Mouse (Mus musculus): ENCODE data around the gene Sh3bgr. TPM values are rescaled to one million over a fixed set of nuclear protein-coding genes. Genes with fewer than 3 reads are reported as not detected.

The Sh3bgr gene
- polyA plus RNA-seq, 1 experiment from 2014 or later, result 29.7 TPM

GRCm38 (mm10) chr16:96249635-96250034 is 49.4 kb downstream of the Sh3bgr start:
- Histone ChIP-seq H3K27ac (ENCODE audit: low read depth) (no peak overlapping the region), H3K27me3 (replicated peaks; ENCODE audit: control insufficient read depth, insufficient read depth, low read length) (no peaks in the 10 kb centered on the region), H3K9ac (ENCODE audit: low read length) (no peak overlapping the region), H3K4me2 (ENCODE audit: low read length) (no peak overlapping the region), H3K36me3 (ENCODE audit: control insufficient read depth, insufficient read depth, low read length) (no peaks in the 10 kb centered on the region), H3K4me3 (ENCODE audit: low read depth, low read length) (no peak overlapping the region), H3K9me3 (ENCODE audit: control insufficient read depth, low read length) (no peaks in the 10 kb centered on the region), H3K4me1 (replicated peaks; ENCODE audit: control insufficient read depth, insufficient read depth, low read length) (no peaks in the 10 kb centered on the region)
- DNase-seq (ENCODE audit: low spot score) (no peak), ATAC-seq (replicated peaks; ENCODE audit: low FRiP score, low TSS enrichment, low read depth) (no peak)
- WGBS, result 87% methylated on average over 7 of the region's 7 CpGs

DNA sequence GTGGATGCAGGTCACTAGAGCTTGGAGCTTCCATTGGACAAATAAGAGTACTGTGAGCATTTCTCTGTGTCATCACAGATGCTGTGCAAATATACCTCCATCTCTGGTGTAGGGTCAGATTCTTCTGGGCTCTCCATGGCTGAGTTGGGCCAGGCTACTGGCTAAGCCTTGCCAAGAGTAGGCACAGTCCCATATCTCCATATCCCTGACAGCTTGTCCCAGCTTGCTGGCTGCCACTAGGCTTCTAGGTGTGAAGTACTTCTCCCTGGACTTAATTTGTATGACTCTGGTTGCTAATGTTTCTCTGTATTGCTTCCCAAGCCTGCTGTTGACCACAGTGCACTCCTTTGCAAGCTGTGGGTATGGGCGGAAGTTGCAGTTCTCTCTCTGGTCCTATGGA is 51.9 kb downstream of the Sh3bgr start:
- Histone ChIP-seq H3K27ac (ENCODE audit: low read depth) (no peak overlapping the region), H3K27me3 (replicated peaks; ENCODE audit: control insufficient read depth, insufficient read depth, low read length) (no peaks in the 10 kb centered on the region), H3K36me3 (ENCODE audit: control insufficient read depth, insufficient read depth, low read length) (no peaks in the 10 kb centered on the region), H3K9ac (ENCODE audit: low read length) (no peak overlapping the region), H3K4me3 (ENCODE audit: low read depth, low read length) (no peak overlapping the region), H3K4me1 (replicated peaks; ENCODE audit: control insufficient read depth, insufficient read depth, low read length) (no peaks in the 10 kb centered on the region), H3K4me2 (ENCODE audit: low read length) (no peak overlapping the region), H3K9me3 (ENCODE audit: control insufficient read depth, low read length) (no peaks in the 10 kb centered on the region)
- no peak for ATAC-seq (replicated peaks; ENCODE audit: low FRiP score, low TSS enrichment, low read depth)
- no peak for DNase-seq (ENCODE audit: low spot score)
- 86% methylated on average over 1 of the region's 1 CpGs for WGBS

DNA sequence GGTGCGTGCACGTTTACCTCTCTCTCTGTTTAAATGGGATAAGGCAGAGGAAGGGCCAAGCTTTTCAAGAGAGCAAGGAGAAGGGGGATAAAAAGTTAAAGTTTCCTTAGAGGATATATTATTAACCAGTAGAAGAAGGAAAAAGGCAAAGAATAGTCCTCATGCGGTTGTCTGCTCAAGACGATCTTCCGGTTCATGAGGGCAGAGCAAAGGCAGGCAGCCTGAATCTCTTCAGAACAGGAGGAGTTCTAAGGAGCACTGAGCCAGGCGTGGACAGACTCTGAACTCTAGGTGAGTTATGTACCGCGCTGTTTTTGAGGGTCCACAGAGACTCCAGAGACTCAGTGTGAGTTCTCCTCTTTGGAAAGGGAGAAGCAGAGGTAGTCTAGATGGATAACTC is 58.2 kb downstream of the Sh3bgr start:
- 86% methylated on average over 8 of the region's 8 CpGs for WGBS
- Histone ChIP-seq H3K4me2 (ENCODE audit: low read length) (no peak overlapping the region), H3K9ac (ENCODE audit: low read length) (no peak overlapping the region), H3K36me3 (ENCODE audit: control insufficient read depth, insufficient read depth, low read length) (no peaks in the 10 kb centered on the region), H3K9me3 (ENCODE audit: control insufficient read depth, low read length) (no peaks in the 10 kb centered on the region), H3K27ac (ENCODE audit: low read depth) (no peak overlapping the region), H3K27me3 (replicated peaks; ENCODE audit: control insufficient read depth, insufficient read depth, low read length) (no peaks in the 10 kb centered on the region), H3K4me3 (ENCODE audit: low read depth, low read length) (no peak overlapping the region), H3K4me1 (replicated peaks; ENCODE audit: control insufficient read depth, insufficient read depth, low read length) (no peaks in the 10 kb centered on the region)
- ATAC-seq (replicated peaks; ENCODE audit: low FRiP score, low TSS enrichment, low read depth), result no peak
- DNase-seq (ENCODE audit: low spot score), result no peak

- Histone ChIP-seq H3K27ac (ENCODE audit: low read depth) (no peak overlapping the region), H3K9ac (ENCODE audit: low read length) (no peak overlapping the region), H3K4me1 (replicated peaks; ENCODE audit: control insufficient read depth, insufficient read depth, low read length) (no peaks in the 10 kb centered on the region), H3K27me3 (replicated peaks; ENCODE audit: control insufficient read depth, insufficient read depth, low read length) (no peaks in the 10 kb centered on the region), H3K36me3 (ENCODE audit: control insufficient read depth, insufficient read depth, low read length) (no peaks in the 10 kb centered on the region), H3K9me3 (ENCODE audit: control insufficient read depth, low read length) (no peaks in the 10 kb centered on the region), H3K4me3 (ENCODE audit: low read depth, low read length) (no peak overlapping the region), H3K4me2 (ENCODE audit: low read length) (no peak overlapping the region)
- ATAC-seq (replicated peaks; ENCODE audit: low FRiP score, low TSS enrichment, low read depth) (no peak), DNase-seq (ENCODE audit: low spot score) (no peak)
- WGBS, result 79% methylated on average over 2 of the region's 2 CpGs
Observed at GRCm38 (mm10) chr16:96271736-96272135, 71.5 kb downstream of the Sh3bgr start.

DNA sequence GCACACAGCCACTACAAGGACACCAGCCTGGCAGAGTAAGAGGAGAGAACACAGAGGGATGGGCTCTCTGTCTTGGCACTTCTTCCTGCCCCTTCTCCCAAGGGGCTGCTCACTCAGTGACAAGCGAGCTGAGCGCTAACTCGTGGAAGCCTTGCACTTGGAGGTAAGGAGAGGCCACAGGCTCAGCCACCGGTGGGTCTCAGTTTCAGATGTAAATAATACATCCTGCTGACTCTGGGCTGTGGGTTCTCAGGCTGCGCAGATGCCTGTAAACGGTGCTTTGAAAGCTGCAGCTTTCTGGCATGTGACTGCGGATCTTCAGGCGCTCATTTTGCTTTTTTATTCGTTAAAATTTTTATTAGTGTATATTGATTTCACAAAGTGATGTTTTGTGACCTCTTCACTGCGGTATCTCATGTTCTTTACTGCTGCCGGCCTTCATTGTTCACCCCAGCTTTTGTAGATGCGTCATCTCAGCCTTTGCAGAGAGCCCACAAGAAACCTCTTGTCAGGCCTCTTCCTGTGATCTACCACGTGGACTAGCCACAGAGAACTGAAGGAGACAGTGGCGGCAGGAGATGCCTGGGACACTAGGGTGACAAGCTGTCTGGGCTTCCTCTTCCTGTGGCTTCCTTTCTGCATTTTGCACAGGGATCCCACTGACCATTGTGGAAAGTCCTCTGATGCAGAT is 72.8 kb downstream of the Sh3bgr start:
- no peaks in the 10 kb centered on the region for H3K27me3 ChIP-seq (replicated peaks; ENCODE audit: control insufficient read depth, insufficient read depth, low read length)
- H3K27ac ChIP-seq (ENCODE audit: low read depth), result no peak overlapping the region
- H3K9ac ChIP-seq (ENCODE audit: low read length), result no peak overlapping the region
- H3K4me1 ChIP-seq (replicated peaks; ENCODE audit: control insufficient read depth, insufficient read depth, low read length), result no peaks in the 10 kb centered on the region
- DNase-seq (ENCODE audit: low spot score) (no peak), ATAC-seq (replicated peaks; ENCODE audit: low FRiP score, low TSS enrichment, low read depth) (no peak)
- no peaks in the 10 kb centered on the region for H3K36me3 ChIP-seq (ENCODE audit: control insufficient read depth, insufficient read depth, low read length)
- no peaks in the 10 kb centered on the region for H3K9me3 ChIP-seq (ENCODE audit: control insufficient read depth, low read length)
- no peak overlapping the region for H3K4me3 ChIP-seq (ENCODE audit: low read depth, low read length)
- 49% methylated on average over 14 of the region's 14 CpGs for WGBS
- no peak overlapping the region for H3K4me2 ChIP-seq (ENCODE audit: low read length)

GRCm38 (mm10) chr16:96276596-96276995 is 76.3 kb downstream of the Sh3bgr start:
- Histone ChIP-seq H3K27ac (ENCODE audit: low read depth) (no peak overlapping the region), H3K9me3 (ENCODE audit: control insufficient read depth, low read length) (no peaks in the 10 kb centered on the region), H3K27me3 (replicated peaks; ENCODE audit: control insufficient read depth, insufficient read depth, low read length) (peaks cover 24% of the 10 kb centered on the region), H3K36me3 (ENCODE audit: control insufficient read depth, insufficient read depth, low read length) (no peaks in the 10 kb centered on the region), H3K4me1 (replicated peaks; ENCODE audit: control insufficient read depth, insufficient read depth, low read length) (peaks cover 7% of the 10 kb centered on the region; the same call in 1 of the 2 replicates), H3K4me3 (ENCODE audit: low read depth, low read length) (no peak overlapping the region), H3K9ac (ENCODE audit: low read length) (no peak overlapping the region), H3K4me2 (ENCODE audit: low read length) (no peak overlapping the region)
- no peak for DNase-seq (ENCODE audit: low spot score)
- WGBS, result 67% methylated on average over 3 of the region's 3 CpGs
- ATAC-seq (replicated peaks; ENCODE audit: low FRiP score, low TSS enrichment, low read depth), result no peak

Other genes starting within 250 kb of the Sh3bgr start
- 86.1 and 94.8 TPM in 2 replicates for gene Psmg1, start 209.5 kb upstream of the Sh3bgr start, polyA plus RNA-seq (2014; fragmentation: Nextera tagmentation; extraction: Ambion mirVana)
- gene Brwd1, start 117.9 kb upstream of the Sh3bgr start, polyA plus RNA-seq (2014; fragmentation: Nextera tagmentation; extraction: Ambion mirVana), result 99.6 and 105 TPM in 2 replicates
- 632 and 676 TPM in 2 replicates for gene Hmgn1, start 72.7 kb upstream of the Sh3bgr start, polyA plus RNA-seq (2014; fragmentation: Nextera tagmentation; extraction: Ambion mirVana)
- gene Wrb, start 55.0 kb upstream of the Sh3bgr start, polyA plus RNA-seq (2014; fragmentation: Nextera tagmentation; extraction: Ambion mirVana), result 80.0 and 89.2 TPM in 2 replicates
- gene Lca5l, start 8.2 kb upstream of the Sh3bgr start, polyA plus RNA-seq (2014; fragmentation: Nextera tagmentation; extraction: Ambion mirVana), result 1.1 and 1.2 TPM in 2 replicates
- 1.4 and 1.7 TPM in 2 replicates for gene B3galt5, start 35.4 kb downstream of the Sh3bgr start, polyA plus RNA-seq (2014; fragmentation: Nextera tagmentation; extraction: Ambion mirVana)
- gene Itgb2l, start 243.2 kb downstream of the Sh3bgr start, polyA plus RNA-seq (2014; fragmentation: Nextera tagmentation; extraction: Ambion mirVana), result 0.30 and 0.35 TPM in 2 replicates